Mouse (Mus musculus) cerebellum, adult 18-20 months (tissue): ENCODE measurements around the gene Scrg1.
"Not testable (repeated sequence)": the region's sequence is repeated elsewhere in the genome, so short reads cannot be mapped to it uniquely, and the experiment has no call there.

Experiments used
- DNase-seq, 2 experiments: peaks; one replicate each; pipeline ENCODE4 v3.0.0; 2021

Gene Scrg1

GRCm38 (mm10) chr8:57457152-57457551 lies 1.4 kb downstream of the Scrg1 start:
- DNase-seq: no peak

- DNase-seq: no peak
Measured at GRCm38 (mm10) chr8:57457942-57458341, 2.2 kb downstream of the Scrg1 start.

DNA sequence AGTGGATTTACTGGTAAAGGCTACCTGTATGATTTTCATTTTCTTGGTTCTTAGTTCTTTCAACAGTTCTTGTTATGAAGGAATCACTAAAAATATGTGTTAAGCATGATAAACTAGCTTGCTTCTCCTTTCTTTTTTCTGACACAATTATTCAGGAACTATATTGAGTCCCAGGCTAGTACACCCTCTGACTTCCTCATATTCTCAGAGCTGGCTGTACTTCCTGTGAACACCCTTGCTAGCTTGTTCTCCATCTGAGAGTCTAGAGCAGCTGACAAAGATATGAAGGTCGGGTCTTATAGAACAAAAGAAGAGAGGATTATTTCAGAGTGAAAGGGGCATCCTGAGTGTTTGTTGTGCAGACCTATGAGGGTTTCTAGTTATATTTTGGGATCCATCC lies 7.1 kb downstream of the Scrg1 start:
- no peak for DNase-seq

DNA sequence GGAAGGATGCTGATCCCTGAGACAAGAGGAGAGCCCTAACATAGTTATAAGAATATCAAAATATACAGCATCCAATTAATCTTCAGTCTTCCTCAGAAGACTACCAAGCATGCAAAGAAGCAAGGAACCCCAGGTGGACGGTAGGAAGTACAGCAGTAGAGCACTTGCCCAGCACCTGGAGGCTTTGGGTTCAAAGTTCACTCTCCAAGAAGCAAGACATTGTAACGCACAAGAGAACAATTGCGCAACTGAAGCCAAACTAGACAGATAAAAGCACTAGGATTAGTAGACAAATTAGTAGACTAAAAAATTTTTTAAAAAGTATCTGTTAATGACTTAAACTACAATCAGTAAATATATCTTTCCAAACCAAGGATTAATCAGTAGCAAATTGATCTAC lies 8.0 kb downstream of the Scrg1 start:
- no peak for DNase-seq

DNA sequence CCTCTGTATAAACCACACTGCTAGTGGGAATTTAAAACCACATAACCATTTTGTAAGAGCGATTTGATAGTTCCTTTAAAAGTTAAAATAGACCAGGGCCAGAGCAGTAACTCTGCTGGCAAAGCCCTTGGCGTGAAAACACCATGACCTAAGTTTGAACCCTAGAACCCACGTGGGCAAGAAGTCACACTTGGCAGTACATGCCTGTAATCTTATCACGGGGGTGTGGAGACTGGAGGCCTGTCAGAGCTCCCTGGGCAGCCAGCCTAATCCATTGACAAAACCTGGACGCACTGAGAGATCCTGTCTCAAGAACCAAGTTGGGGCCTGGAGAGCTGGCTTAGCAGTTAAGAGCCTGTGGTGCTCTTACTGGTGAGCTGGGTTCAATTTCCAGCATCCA lies 12.9 kb downstream of the Scrg1 start:
- no peak for DNase-seq

DNA sequence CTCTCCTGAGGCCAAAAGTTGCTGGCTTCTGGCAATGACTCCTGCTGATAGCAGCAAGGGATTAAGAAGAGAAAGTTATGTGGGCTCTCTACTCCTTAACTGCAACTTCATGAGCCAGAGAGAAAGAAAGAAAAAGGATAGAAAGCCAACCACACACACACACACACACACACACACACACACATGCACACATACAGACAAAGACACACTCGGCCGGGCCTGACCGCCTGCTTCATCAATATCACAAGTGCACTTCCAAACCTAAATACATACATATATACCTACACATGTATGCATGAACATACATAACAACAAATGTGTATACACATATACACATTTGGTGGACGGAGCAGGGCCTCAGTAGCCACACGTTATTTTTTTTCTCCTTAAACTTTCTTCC lies 15.1 kb downstream of the Scrg1 start:
- no peak for DNase-seq

GRCm38 (mm10) chr8:57473751-57474150 lies 18.0 kb downstream of the Scrg1 start:
- DNase-seq: no peak

DNA sequence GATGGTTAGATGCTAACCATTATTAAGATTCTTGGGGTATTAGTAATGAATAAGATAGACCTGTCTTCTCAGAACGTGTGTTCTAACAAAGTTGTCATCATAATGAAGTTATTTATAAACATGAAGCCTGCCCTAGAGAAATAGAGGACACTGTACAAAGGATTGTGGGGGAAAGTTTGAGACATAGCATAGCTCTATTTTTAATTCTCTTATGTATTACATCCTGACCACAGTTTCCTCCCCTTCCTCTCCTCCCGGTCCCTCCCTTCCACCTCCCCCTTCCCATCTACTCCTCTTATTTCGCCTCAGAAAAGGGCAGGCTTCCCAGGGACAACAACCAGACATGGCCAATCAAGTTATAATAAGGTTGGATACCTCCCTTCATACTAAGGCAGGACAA lies 22.7 kb downstream of the Scrg1 start:
- DNase-seq: no peak

DNA sequence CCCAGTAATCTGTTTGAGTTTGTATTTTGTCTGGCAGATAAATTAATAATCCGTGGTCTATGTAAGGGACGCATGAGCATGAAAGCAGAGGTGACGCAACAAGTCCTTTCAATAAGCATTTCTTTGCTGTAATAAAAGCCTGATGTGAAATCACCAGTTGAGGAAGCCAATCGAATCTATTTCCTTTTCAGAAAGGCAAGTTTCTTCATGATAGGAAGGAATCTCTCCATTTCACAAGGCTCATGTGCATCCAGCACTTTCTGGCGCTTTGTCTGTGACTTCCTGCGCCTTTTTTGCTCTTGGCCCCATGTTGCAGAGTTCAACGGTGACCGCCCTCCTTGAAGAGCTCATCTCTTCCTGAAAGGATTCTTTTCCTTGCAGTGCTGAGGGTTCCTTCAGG lies 24.0 kb downstream of the Scrg1 start:
- no peak for DNase-seq

- DNase-seq: no peak
Measured at GRCm38 (mm10) chr8:57480606-57481005, 24.9 kb downstream of the Scrg1 start.

DNA sequence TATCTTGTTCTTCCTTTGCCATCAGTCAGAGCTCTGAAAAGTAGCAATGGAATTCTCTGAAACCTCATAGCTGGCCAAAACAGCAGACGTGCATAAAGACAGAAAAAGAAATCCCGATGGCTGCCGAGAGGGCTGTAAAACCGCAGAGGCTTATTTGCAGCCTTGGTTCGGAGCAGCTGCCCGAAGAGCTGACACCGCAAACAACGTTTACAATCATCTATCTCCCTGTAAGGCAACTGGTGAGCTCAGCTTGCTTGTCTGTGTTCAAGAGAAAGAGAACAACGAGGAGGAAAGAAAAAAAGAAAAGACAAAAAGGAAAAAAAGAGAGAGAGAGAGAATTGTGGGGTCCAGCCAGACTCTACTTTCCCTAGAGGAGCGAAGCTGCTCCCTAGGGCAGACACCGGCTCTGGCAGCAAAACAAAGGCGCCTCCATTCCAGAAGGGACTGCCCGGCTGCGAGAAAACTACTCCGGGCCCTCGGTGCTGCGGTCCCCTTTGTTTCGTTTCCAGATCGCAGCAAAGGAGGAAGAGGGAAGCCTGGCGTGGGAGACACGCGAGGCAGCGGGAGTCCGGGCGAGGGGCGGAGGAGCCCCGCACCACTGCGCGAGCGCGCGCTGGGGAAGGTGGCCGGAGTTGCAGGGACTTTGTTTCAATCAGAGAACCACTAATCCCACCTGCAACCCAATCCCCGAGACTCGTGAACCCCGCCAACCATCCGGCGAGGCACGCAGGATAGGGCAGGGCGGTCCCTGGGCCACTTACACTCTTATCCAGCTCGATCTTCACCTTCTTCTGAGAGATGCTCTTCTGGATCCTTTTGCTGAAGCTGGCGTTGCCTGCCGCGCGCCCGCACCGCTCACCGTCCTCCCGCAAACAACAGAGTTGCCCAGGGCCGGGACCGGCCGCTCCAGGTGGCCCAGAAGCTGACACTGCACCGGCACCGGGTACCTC lies 31.0 kb downstream of the Scrg1 start:
- DNase-seq: peak; percentile 44 to 63

DNA sequence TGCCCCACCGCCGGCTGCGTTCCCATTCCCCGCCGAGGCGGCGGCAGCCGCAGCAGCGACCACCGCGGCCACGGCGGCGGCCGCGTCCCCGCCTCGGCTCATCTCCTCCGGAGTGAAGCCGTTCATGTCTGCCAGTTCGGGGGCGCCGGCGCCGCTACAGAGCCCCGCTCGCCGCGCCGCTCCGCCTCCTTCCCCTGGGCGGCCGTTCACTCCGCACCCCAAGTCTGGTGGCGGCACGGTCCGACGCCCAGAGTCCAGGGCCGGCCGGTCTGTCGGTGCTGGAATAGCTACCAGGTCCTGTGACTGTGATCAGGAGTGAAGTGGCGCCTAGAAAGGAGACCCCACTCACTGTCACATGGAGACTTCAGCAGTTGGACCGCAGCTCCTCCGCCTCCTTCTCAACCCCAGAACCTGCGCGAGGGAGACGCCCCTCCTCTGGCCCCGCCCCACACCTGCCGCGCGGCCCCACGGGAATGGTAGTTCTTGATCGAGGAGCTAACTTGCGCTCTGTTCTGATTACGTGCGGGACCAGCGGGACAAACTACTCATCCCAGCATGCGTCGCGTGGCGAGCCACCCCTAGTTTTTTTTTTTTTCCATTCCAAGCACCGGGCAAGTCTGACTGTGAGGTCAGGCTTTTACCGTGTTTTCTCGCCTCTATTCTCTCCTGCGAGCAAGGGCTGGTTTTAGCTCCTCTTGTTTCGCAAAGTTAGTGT lies 31.9 kb downstream of the Scrg1 start, which contains the start of gene Sap30:
TSS of gene Sap30 (minus strand) at position 420 of the 715 bp plus-strand sequence.
- DNase-seq: peak; percentile 97 to 99

DNA sequence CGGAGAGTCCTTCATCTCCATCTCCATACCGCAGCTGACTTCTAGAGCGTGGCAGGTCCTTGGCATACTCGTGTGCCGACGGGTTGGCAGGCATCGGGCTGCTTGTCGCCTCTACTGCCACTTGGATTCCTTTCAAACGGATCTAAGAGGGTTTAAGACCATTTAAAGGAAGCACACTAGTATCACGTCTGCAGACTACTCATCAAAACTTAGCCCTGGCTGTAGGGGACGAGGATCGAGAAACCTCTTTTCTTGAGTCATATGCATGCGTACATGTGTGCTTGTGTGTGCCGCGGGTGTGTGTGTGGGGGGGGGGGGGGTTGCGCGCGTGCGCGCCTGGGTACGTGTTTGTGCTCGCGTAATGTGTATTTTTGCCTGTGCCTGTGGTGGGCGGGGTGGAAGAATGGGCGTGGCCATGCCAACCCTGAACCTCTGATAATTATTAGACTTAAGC lies 32.6 kb downstream of the Scrg1 start:
- peak; percentile 73 to 74 for DNase-seq

- no peak for DNase-seq
Measured at GRCm38 (mm10) chr8:57489366-57489765, 33.6 kb downstream of the Scrg1 start.

DNA sequence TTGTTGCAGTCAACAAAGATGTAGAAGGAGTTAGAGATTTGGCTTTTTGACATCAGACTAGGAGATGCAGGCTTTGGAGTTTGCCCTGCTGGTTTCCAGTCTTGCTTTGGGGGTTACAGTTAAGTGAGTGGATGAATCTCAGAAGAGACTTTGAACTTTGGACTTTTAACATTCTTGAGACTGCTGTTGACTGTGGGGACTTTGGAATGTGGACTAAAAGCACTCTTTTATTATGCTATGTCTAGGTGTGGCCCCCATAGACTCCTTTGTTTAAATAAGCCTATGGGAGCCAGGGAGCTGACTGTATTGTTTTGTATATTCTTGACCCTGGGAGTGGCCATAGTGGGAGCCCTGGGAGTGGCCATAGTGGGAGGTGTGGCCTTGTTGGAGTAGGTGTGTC lies 34.2 kb downstream of the Scrg1 start:
- DNase-seq: no peak

DNA sequence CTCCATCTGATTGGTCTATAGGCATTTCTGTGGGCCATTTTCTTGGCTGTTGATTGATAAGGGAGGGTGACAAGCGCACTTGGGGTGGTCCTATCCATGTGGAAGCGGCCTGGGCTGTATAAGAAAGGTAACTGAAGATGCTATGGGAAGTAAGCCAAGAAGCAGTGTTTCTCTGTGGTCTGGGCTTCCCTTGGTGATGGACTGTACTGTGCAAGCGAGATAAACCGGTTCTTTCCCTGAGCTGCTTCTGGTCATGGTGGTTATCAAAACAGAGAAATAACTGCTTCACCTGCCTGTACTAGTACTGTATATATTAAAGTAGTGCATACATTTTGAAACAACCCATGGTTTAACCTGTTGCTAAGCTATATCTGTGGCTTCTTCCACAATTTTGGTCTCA lies 36.1 kb downstream of the Scrg1 start:
- DNase-seq: no peak

GRCm38 (mm10) chr8:57498494-57498846 lies 42.7 kb downstream of the Scrg1 start:
- no peak for DNase-seq

DNA sequence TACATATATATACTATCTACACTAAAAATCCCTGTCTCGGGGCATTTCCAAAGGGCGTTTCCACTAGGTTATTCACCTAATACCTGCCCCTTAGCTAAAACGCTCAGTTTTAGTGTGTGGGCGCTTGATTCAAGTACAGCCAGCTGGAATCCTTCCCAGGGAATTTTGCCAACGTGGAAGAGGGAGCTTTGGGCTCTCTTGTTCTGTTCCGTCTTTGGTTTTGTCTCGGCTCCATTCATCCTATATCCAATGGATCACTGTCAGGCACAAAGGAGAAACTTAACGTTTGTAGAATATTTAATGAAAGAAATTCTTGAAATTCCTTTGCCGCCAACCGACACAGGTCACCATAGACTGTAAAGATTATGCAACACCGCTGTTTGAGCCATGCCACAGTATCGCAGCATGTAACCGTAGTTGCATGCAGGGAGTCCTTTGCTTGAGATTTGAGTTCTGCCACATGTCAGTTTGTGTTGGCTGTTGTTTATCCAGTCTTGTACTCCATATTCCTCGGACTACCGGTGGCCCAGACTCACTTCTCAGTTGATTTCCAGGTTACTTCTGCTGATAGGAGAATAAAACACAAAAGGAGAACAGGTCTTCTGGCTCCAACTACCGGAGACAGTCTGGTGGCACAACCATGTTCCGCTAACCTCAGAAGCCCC lies 43.3 kb downstream of the Scrg1 start:
- DNase-seq: peak; percentile 81 to 86

- DNase-seq: peak; percentile 64 to 76
Measured at GRCm38 (mm10) chr8:57503641-57504040, 47.9 kb downstream of the Scrg1 start.

DNA sequence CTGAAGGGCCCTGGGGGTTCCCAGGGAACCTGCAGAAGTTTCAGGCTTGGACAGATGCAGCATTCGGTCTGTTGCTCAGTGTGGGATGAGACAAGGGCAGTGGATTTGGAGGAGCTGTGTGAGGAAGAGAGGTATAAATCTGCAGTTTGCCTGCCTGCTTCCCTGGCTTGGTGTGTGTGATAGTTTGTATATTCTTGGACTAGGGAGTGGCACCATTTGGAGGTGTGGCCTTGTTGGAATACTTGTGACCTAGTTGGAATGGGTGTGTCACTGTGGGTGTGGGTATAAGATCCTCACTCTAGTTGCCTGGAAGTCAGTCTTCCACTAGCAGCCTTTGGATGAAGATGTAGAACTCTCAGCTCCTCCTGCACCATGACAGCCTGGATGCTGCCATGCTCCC lies 49.8 kb downstream of the Scrg1 start:
- DNase-seq: not testable (repeated sequence)

GRCm38 (mm10) chr8:57507556-57508063 lies 51.9 kb downstream of the Scrg1 start:
- DNase-seq: no peak

DNA sequence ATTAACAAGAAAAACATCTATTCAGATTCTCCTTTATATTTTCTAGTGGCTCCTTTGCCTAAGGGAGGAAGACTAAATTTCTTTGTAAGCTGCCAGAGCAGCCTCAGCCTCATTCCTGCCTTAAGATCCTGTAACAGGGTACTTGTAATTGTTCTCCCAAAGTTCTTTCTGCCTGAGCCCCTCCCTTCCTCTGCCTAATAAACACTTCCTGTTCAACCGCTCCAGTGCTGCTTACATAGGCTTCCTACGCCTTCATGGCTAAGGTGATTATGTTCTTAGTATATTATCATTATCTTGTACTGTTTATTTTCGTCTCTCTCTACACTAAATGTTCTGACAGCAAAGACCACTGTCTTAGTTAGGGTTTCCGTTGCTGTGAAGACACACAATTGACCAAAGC lies 52.9 kb downstream of the Scrg1 start:
- no peak for DNase-seq

GRCm38 (mm10) chr8:57510791-57511315 lies 55.1 kb downstream of the Scrg1 start:
- no peak for DNase-seq
